Mouse (Mus musculus): Measurements from ENCODE around the gene Fam166a.

Fam166a gene

GRCm38 (mm10) chr2:25218445-25218844, at the start of gene Fam166a:
TSS of gene Fam166a (plus strand) at chr2:25218745.
- no peak for DNase-seq

- DNase-seq = peak; percentile 92
Measured at GRCm38 (mm10) chr2:25169778-25170177, 48.8 kb upstream of the Fam166a start.

GRCm38 (mm10) chr2:25170326-25171100, 48.0 kb upstream of the Fam166a start:
- DNase-seq = peak; percentile 94

- DNase-seq = peak; percentile 77
Measured at GRCm38 (mm10) chr2:25171101-25171768, 47.3 kb upstream of the Fam166a start.

GRCm38 (mm10) chr2:25171769-25172153, 46.8 kb upstream of the Fam166a start:
- DNase-seq = peak; percentile 82

GRCm38 (mm10) chr2:25172629-25173028, 45.9 kb upstream of the Fam166a start:
- DNase-seq = peak; percentile 87

- peak; percentile 82 for DNase-seq
Measured at GRCm38 (mm10) chr2:25173821-25174220, 44.7 kb upstream of the Fam166a start.

GRCm38 (mm10) chr2:25174866-25175689, 43.5 kb upstream of the Fam166a start:
- peak; percentile 86 for DNase-seq

GRCm38 (mm10) chr2:25175690-25176078, 42.9 kb upstream of the Fam166a start:
- DNase-seq = peak; percentile 80

- peak; percentile 98 for DNase-seq
Measured at GRCm38 (mm10) chr2:25176573-25176972, 42.0 kb upstream of the Fam166a start.

- peak; percentile 97 for DNase-seq
Measured at GRCm38 (mm10) chr2:25177076-25177475, 41.5 kb upstream of the Fam166a start.

- peak; percentile 98 for DNase-seq
Measured at GRCm38 (mm10) chr2:25177685-25178084, 40.9 kb upstream of the Fam166a start.

GRCm38 (mm10) chr2:25178285-25178972, 40.1 kb upstream of the Fam166a start:
- DNase-seq = peak; percentile 96

- peak; percentile 82 for DNase-seq
Measured at GRCm38 (mm10) chr2:25179566-25180217, 38.9 kb upstream of the Fam166a start.

- DNase-seq = peak; percentile 100
Measured at GRCm38 (mm10) chr2:25180478-25180903, 38.1 kb upstream of the Fam166a start, which contains the start of gene Nrarp. TSS of gene Nrarp (plus strand) at chr2:25180758.

GRCm38 (mm10) chr2:25180973-25181890, 37.3 kb upstream of the Fam166a start:
- DNase-seq = peak; percentile 96

- DNase-seq = peak; percentile 83
Measured at GRCm38 (mm10) chr2:25181891-25182397, 36.6 kb upstream of the Fam166a start.

- DNase-seq = peak; percentile 92
Measured at GRCm38 (mm10) chr2:25182664-25183063, 35.9 kb upstream of the Fam166a start.

GRCm38 (mm10) chr2:25183336-25183735, 35.2 kb upstream of the Fam166a start:
- DNase-seq = peak; percentile 88

GRCm38 (mm10) chr2:25184496-25184895, 34.0 kb upstream of the Fam166a start:
- peak; percentile 79 for DNase-seq

Data from heart, adult 11 months (tissue).